In genomic region chr15:97368035-97368608, GRCm38 (mm10) we compare ENCODE assay signal across 16 mouse cellular contexts.
"Had no signal": no experiment of that assay in that cellular context is flagged by ENCODE, and none has a peak within 500 bp of the region (broad histone marks: within the 10 kb centered on the region; RNA-seq: fewer than 3 reads in every experiment).

No protein-coding gene starts in this region.

- DNase-seq: kidney, adult 2 months; kidney, postnatal 36 days; left cerebral cortex, postnatal 4 days; liver, postnatal 0 days; lung, embryonic 14.5 days; lung, postnatal 10 days; lung, postnatal 4 days; thymus, adult 2 months; thymus, postnatal 14 days; thymus, postnatal 4 days had no signal

- H3K9ac ChIP-seq: limb, embryonic 12.5 days; limb, embryonic 15.5 days; liver, postnatal 0 days; lung, embryonic 14.5 days; midbrain, embryonic 13.5 days had no signal

- H3K4me2 ChIP-seq: limb, embryonic 12.5 days; limb, embryonic 15.5 days; liver, embryonic 11.5 days; lung, embryonic 14.5 days; midbrain, embryonic 13.5 days had no signal

- H3K27ac ChIP-seq: kidney, postnatal 0 days; limb, embryonic 12.5 days; limb, embryonic 15.5 days; liver, embryonic 14.5 days; midbrain, embryonic 13.5 days had no signal

- ATAC-seq: liver, postnatal 0 days; midbrain, embryonic 13.5 days had no signal

- H3K4me1 ChIP-seq: limb, embryonic 12.5 days; limb, embryonic 15.5 days; midbrain, embryonic 13.5 days had no signal

- H3K9me3 ChIP-seq: limb, embryonic 12.5 days; limb, embryonic 15.5 days; midbrain, embryonic 13.5 days had no signal

- H3K36me3 ChIP-seq: limb, embryonic 12.5 days; limb, embryonic 15.5 days; midbrain, embryonic 13.5 days had no signal

- H3K27me3 ChIP-seq: limb, embryonic 12.5 days; limb, embryonic 15.5 days; midbrain, embryonic 13.5 days had no signal

- H3K4me3 ChIP-seq: limb, embryonic 12.5 days; limb, embryonic 15.5 days; midbrain, embryonic 13.5 days had no signal
